Mouse (Mus musculus): ENCODE data around the gene Insm1. TPM values are rescaled to one million over a fixed set of nuclear protein-coding genes. Genes with fewer than 3 reads are reported as not detected.
A peak's percentile ranks its signal among the peaks of the same experiment; 100 is the strongest.

The Insm1 gene
- total RNA-seq, 2 experiments from 2014 or later = not detected

DNA sequence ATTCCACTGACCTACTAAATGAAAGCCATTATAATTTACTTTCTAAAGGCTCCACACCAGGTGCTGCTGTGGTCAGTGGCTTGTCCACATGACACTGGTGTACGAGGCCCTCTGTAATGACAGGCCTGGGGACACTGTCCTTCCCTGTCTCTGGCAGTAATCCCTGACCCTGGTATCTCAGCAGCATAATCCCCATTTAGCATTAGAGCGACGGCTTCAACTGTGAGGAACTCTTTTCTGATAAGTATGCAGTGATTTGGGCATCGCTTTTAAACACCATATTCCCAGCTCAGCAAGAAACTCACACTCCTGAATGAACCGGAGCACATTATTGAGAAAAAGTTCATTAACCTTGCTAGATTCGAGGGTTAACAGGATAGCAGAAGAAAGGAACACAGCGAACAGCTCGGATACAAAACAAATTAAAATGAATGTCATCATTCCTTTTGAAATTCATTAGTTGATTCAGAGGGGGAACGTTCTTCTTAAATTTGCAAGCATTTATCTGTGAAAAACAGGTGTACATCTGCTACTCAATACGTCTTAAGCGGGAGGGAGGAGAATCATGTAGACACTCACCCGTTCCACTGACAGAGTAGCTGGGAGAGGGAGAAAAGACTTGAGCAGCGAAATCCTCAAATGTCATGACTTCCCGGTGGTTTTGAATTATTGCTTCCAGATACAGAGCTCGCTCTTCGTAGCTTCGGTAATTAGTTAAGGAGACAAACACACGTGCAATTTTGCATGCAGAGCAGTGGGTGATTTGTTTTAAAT is 38.3 kb downstream of the Insm1 start:
- no peak for ATAC-seq (replicated peaks; ENCODE audit: poor library complexity)

DNA sequence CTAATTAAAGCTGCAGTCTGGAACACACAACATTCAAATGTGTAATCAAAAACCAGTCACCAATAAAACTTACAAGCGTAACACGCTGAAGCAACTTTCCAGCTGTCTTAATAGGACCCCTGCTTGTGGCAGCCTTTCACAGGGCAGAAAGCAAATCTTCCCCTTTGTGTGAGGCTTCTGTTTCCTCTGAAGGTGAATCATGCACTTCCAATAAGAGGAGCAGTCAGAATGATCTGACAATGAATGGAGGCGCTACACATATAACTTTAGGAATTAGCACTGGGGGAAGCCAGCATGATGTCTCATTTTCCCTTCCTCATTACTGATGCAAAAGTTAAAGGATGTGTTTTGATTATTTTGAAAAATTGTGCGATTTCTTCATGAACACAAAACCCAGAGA is 39.4 kb downstream of the Insm1 start:
- ATAC-seq (replicated peaks; ENCODE audit: poor library complexity) = no peak

DNA sequence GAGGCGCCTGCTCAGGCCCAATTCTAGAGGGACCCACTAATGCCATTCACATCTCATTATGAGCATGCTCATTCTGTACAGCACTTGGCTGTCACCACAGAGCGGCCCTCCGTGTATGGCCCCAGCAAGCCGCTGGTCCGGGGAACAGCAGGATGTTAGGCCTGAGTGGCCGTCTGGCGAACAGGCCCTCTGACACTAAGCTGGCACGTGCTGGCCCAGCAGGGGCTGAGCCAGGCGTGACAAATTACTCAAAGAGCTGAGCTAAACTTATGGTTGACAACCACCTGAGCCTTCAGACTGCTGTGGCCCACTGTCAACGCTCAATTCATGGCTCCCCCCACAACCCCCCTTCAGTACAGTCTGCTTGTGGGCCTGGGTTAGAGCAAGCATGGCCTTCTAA is 40.5 kb downstream of the Insm1 start:
- no peak for ATAC-seq (replicated peaks; ENCODE audit: poor library complexity)

DNA sequence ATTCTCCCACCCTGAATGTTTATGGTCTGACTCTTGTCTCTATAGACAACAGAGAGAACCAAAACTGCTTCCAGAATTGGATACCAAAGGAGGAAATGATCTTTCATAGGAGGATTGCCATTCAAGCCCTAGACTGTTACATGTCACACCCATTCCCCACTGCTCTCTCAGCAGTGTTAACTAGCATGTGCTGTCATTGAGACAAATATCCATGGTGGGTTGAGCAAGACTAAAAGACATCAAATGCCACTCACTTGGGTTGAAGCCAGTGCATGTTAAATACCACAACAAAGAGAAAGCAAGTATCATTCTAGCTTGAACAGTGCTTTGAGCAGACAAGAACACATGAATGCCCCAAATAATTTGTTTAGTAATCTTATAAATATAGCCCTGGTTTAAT is 41.2 kb downstream of the Insm1 start:
- ATAC-seq (replicated peaks; ENCODE audit: poor library complexity) = no peak

DNA sequence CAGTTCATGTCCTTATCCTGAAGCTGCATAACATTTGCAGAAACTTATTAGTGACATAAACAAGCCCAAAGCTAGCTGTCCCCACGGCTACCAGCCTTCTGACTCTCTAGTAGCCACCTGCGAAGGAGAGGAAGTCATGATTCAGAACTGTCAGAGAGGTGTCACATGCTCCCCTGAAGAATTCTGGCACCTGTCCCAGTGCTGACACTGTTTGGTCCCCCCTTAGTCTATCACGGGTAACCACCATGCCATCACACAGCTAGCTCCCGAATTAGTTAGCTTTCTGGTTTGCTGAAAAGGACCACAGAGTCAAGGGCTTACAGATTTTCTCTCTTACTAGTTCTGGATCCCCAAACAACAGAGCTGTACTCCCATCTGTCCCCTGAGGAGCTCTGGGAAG is 43.3 kb downstream of the Insm1 start:
- ATAC-seq (replicated peaks; ENCODE audit: poor library complexity) = peak; percentile 76

DNA sequence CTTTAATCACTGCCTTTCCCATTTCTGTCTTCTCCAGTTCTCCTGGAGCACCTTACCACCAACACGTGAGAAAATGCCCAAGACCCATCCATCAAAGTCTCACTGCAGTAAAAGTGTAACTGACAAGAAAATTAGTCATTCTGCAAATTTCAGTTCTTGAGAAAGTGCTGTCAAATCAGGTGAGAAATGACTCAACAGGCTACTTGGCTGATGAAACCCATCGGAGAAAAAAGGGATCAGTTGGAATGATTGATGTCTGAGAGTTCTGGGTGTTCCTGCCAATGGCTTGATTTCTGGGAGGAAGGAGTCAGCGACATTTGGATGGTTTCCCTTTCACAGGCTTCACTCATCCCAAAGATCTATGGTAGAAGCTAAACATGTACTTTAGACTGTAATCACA is 44.8 kb downstream of the Insm1 start:
- no peak for ATAC-seq (replicated peaks; ENCODE audit: poor library complexity)

All from megakaryocyte progenitor cell, adult 5-6 weeks (primary cell).